Mouse (Mus musculus) heart, embryonic 11.5 days (tissue): ENCODE measurements around the gene Gtf3c5. TPM values are rescaled to one million over a fixed set of nuclear protein-coding genes. Genes with fewer than 3 reads are reported as not detected.

Source experiments
- ATAC-seq: fragments of 200-750 bp; cut with Nextera tagmentation; replicated peaks from 2 replicates; pipeline ENCODE4 v1.8.0; 2017; ENCODE audit warnings: moderate library complexity; ENCODE audit not compliant: insufficient number of reproducible peaks, low FRiP score, low TSS enrichment
- H3K27ac ChIP-seq: fragments of 300-500 bp; sonication (generic); 2 replicates; pipeline ENCODE4 v1.5.1; 2014; ENCODE audit warnings: mild to moderate bottlenecking, low read depth, low read length
- H3K27me3 ChIP-seq: fragments of 300-500 bp; sonication (generic); 2 replicates; pipeline ENCODE4 v1.6.1; 2014; ENCODE audit warnings: mild to moderate bottlenecking, low read length, mixed read lengths; ENCODE audit not compliant: control insufficient read depth, insufficient read depth
- H3K36me3 ChIP-seq: fragments of 300-500 bp; sonication (generic); 2 replicates; pipeline ENCODE4 v1.6.1; 2014; ENCODE audit warnings: mild to moderate bottlenecking, low read length, moderate library complexity, mixed read lengths; ENCODE audit not compliant: control insufficient read depth, insufficient read depth
- H3K4me1 ChIP-seq: fragments of 300-500 bp; sonication (generic); 2 replicates; pipeline ENCODE4 v1.6.1; 2014; ENCODE audit warnings: low read length; ENCODE audit not compliant: control insufficient read depth, insufficient read depth
- H3K4me2 ChIP-seq: fragments of 300-500 bp; sonication (generic); 2 replicates; pipeline ENCODE4 v1.6.1; 2014; ENCODE audit warnings: mild to moderate bottlenecking, moderate library complexity
- H3K4me3 ChIP-seq: fragments of 300-500 bp; sonication (generic); 2 replicates; pipeline ENCODE4 v1.5.1; 2014; ENCODE audit warnings: low read depth, low read length
- H3K9ac ChIP-seq: fragments of 300-500 bp; sonication (generic); 2 replicates; pipeline ENCODE4 v1.6.1; 2014; ENCODE audit warnings: mild to moderate bottlenecking, low read depth, low read length, moderate library complexity
- H3K9me3 ChIP-seq: fragments of 300-500 bp; sonication (generic); replicated peaks from 2 replicates; pipeline ENCODE4 v1.6.1; 2016; ENCODE audit warnings: low read length; ENCODE audit not compliant: control insufficient read depth
- WGBS: fragments of 180-500 bp; shearing (Covaris S2); extraction: QIAGEN DNeasy Blood & Tissue Kit; methylation state at CpG from one replicate; pipeline ENCODE4 v1.1.7; 2014; ENCODE audit not compliant: insufficient replicate concordance; 5-methylcytosine and 5-hydroxymethylcytosine counted together
- polyA plus RNA-seq: library from polyadenylated mRNA; unstranded; fragments of >200 nt; fragmentation: Nextera tagmentation; extraction: Ambion mirVana; gene quantifications from 2 replicates; pipeline ENCODE4 v1.2.1, GENCODE M21; 2014

Gene Gtf3c5
- polyA plus RNA-seq, 1 experiment from 2014 or later, result 22.5 TPM

DNA sequence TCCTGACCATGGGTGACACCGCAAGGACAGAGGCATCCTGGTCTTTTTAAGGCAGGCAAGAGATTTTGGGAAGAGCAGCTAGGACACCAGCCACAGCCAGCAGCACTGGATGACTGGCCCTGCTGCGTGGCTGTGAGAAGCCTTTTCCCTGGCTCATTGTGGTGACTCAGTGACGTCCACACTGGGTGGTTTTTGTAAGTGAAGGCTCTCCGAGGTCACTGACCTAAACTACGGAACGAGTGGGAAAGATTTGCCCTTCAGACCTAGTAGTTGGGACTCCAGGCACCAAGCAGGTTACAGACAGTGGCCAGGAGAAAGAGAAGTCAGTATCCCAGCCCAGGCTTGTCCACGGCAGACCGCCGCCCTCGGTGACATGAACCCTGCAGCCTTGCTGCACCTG lies 59.1 kb downstream of the Gtf3c5 start:
- H3K4me1 ChIP-seq, result peaks cover 26% of the 10 kb centered on the region
- no peak overlapping the region for H3K27ac ChIP-seq
- H3K4me2 ChIP-seq, result no peak overlapping the region
- H3K36me3 ChIP-seq, result no peaks in the 10 kb centered on the region
- H3K27me3 ChIP-seq, result no peaks in the 10 kb centered on the region
- no peak overlapping the region; the same call in 1 of the 2 replicates for H3K9ac ChIP-seq
- H3K4me3 ChIP-seq, result no peak overlapping the region
- 84% methylated on average over 10 of the region's 10 CpGs for WGBS
- no peak for ATAC-seq
- no peaks in the 10 kb centered on the region for H3K9me3 ChIP-seq

DNA sequence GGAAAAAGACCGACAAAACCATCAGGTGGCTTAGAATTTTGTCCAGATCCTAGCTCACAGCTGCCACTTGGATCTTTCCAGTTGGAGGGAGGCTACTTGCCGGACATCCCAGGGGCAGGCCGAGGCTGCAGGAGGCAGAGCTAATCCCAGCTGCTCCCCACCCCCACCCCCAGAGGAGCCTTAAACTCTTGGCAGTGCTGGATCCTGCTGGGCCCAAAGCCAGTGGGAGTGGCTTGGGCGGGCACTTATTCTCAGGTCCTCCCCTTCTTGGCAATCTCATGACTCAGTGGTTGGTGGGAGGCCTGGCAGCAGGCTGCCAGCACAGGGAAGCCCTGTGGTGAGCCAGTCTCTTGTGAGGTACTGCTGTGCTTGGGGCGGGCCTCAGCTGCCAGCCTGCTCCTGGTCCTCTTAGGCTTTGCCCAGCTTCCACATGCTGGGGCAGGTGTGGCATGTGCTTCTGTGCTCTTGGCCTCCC lies 59.9 kb downstream of the Gtf3c5 start:
- no peaks in the 10 kb centered on the region for H3K36me3 ChIP-seq
- WGBS, result 23% methylated on average over 5 of the region's 5 CpGs
- H3K9me3 ChIP-seq, result no peaks in the 10 kb centered on the region
- no peaks in the 10 kb centered on the region for H3K27me3 ChIP-seq
- H3K4me1 ChIP-seq, result peaks cover 26% of the 10 kb centered on the region
- H3K27ac ChIP-seq, result no peak overlapping the region
- no peak overlapping the region for H3K9ac ChIP-seq
- H3K4me2 ChIP-seq, result no peak overlapping the region
- no peak overlapping the region for H3K4me3 ChIP-seq
- peak; percentile 64 for ATAC-seq

DNA sequence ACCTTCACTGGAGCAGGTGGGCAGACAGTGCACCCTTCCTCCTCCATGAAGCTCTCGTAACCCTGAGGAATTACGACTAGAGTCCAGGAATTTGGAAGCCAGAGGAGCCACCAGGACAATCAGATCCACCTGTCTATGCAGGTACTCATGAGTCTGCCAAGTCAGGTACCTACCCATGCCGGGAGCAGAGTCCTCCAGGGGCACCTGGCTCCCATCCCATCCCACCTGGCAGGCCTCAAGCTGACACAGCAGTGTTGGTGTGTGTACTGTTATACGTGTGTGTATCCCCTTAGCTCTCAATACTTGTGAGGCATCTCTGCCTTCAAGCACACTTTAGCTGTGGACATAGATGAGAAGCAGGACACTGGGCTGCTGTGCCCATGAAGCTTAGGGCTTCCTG lies 61.4 kb downstream of the Gtf3c5 start:
- WGBS, result 86% methylated on average over 4 of the region's 4 CpGs
- Histone ChIP-seq H3K4me1 (peaks cover 30% of the 10 kb centered on the region), H3K36me3 (no peaks in the 10 kb centered on the region), H3K9ac (no peak overlapping the region), H3K9me3 (no peaks in the 10 kb centered on the region), H3K4me3 (no peak overlapping the region), H3K27me3 (no peaks in the 10 kb centered on the region), H3K27ac (no peak overlapping the region), H3K4me2 (no peak overlapping the region)
- ATAC-seq, result no peak

DNA sequence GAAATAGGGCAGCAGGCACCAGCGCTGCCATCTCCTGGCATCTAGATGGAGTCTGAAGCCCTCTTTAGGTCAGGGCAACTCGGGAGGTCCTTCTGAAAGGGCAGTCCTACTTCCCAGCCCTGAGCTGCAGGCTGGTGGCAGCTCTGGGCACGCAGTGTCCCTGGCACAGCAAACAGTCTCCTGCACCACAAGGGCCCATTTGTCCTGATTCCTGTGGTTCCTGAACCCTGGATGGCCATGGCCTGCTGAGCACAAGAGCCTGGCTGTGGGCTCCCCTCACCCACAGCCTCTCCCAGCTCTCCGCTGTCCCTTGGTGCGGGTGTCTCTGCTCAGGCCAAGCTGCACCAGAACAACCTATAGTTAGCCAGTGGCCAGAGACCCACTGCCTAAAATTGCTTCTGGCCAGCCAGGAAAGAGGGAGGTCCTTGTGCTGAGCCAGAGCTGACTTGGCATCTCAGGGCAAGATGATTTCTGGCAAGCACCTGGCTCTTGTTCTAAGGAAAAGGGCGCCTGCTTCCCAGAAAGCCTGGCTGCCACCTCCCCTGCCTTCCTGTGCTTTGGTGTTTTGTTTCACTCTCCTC lies 61.9 kb downstream of the Gtf3c5 start:
- Histone ChIP-seq H3K4me3 (no peak overlapping the region), H3K4me2 (no peak overlapping the region), H3K27me3 (no peaks in the 10 kb centered on the region), H3K4me1 (peaks cover 30% of the 10 kb centered on the region), H3K9ac (no peak overlapping the region), H3K27ac (no peak overlapping the region), H3K36me3 (no peaks in the 10 kb centered on the region), H3K9me3 (no peaks in the 10 kb centered on the region)
- 74% methylated on average over 6 of the region's 6 CpGs for WGBS
- ATAC-seq, result no peak

DNA sequence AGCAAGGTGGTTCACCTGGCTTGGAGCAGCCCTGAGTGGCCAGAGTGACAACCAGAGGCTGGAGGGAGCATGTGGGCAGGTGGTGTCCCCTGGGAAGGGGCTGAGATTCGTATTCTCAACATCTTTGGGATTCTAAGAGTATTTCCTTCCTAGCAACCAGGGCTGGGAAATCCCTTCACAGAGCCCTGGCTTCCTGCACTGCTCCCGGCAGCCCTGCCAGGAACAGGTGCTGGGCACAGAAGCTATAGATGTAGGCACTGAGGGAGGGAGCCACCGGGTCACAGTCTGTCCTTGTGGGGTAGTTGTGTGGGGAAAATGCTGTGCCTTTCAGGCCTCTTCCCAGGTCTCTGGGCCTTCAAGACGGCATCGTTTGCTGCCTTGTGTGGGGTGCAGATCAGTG lies 63.0 kb downstream of the Gtf3c5 start:
- no peaks in the 10 kb centered on the region for H3K27me3 ChIP-seq
- H3K4me1 ChIP-seq, result peaks cover 19% of the 10 kb centered on the region
- H3K4me3 ChIP-seq, result no peak overlapping the region
- H3K9me3 ChIP-seq, result no peaks in the 10 kb centered on the region
- H3K36me3 ChIP-seq, result no peaks in the 10 kb centered on the region
- H3K4me2 ChIP-seq, result no peak overlapping the region
- WGBS, result 73% methylated on average over 5 of the region's 5 CpGs
- no peak overlapping the region for H3K27ac ChIP-seq
- no peak for ATAC-seq
- H3K9ac ChIP-seq, result no peak overlapping the region

DNA sequence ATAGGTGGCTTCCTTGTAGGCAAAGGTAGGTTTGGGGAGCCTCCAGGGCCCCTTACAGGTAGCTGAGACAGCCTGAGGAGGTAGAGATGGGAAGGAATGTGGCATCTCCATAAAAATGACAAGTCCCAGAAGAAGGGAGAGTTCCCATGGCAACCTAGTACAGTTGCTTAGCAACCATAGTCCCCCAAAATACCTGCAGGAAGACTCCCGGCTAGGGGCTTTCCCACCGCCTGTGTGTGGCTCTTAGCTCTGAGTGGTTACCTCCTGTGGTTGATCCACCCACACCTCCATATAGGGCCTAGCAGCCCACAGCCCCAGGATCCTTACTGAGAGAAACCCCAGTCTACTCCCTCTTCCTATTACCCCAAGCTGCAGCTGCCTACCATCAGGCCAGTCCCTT lies 65.3 kb downstream of the Gtf3c5 start:
- no peaks in the 10 kb centered on the region for H3K36me3 ChIP-seq
- WGBS, result 76% methylated on average over 2 of the region's 2 CpGs
- no peak overlapping the region for H3K4me3 ChIP-seq
- H3K27me3 ChIP-seq, result peaks cover 2% of the 10 kb centered on the region; the same call in 1 of the 2 replicates
- ATAC-seq, result no peak
- no peak overlapping the region for H3K27ac ChIP-seq
- no peaks in the 10 kb centered on the region for H3K9me3 ChIP-seq
- H3K9ac ChIP-seq, result no peak overlapping the region
- peaks cover 14% of the 10 kb centered on the region for H3K4me1 ChIP-seq
- H3K4me2 ChIP-seq, result no peak overlapping the region

DNA sequence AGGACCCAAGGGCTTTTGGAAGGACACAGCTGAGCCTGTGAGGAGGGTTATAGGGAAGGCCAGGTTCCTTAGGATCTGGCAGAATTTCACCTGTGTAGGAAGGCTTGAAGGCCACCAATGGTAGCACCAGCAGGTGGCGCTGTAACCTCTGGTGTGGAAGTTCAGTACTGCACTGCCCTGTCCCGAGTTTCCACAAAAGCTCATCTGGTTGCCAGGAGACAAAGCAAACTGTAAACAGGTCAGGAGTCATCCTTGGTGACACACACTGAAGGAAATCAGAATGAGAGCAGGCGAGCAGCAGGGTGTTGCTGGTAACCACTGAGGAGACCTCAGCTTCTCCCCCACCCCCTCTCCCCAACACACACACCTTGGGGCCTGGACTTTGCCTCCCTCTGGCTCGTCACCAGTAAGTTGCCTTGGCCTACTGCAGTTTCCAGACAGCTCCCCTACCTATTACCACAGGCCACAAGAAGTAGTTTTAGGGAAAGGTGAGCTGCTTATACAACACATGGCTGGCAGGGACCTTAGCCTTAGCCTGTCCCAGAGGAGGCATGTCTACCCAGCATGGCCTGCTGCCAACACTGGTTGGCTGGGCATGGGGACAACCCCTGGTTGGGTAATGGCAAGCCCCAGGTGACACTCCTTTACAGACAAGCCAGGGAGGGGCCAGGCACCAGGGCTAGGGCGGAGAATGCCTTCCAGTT lies 66.2 kb downstream of the Gtf3c5 start:
- no peak for ATAC-seq
- WGBS, result 32% methylated on average over 5 of the region's 5 CpGs
- no peaks in the 10 kb centered on the region for H3K9me3 ChIP-seq
- H3K9ac ChIP-seq, result no peak overlapping the region
- H3K36me3 ChIP-seq, result no peaks in the 10 kb centered on the region
- H3K27ac ChIP-seq, result no peak overlapping the region
- no peak overlapping the region for H3K4me2 ChIP-seq
- H3K4me3 ChIP-seq, result no peak overlapping the region
- peaks cover 8% of the 10 kb centered on the region; the same call in 1 of the 2 replicates for H3K27me3 ChIP-seq
- peaks cover 14% of the 10 kb centered on the region for H3K4me1 ChIP-seq
